Mouse (Mus musculus) spleen, adult 18-20 months (tissue): ENCODE results near the gene Golim4.
"Not testable (repeated sequence)": the region's sequence is repeated elsewhere in the genome, so short reads cannot be mapped to it uniquely, and the experiment has no call there.

ENCODE experiments used
- DNase-seq, 2 experiments: peaks; one replicate each; pipeline ENCODE4 v3.0.0; 2022; ENCODE audit warnings: mixed read lengths in 2 of 2

Golim4 gene

GRCm38 (mm10) chr3:75956551-75957302, at the start of gene Golim4:
Gene Golim4 (minus strand): TSS chr3:75956949.
- DNase-seq: peak; percentile 77 to 79

GRCm38 (mm10) chr3:76005621-76006020, 48.9 kb upstream of the Golim4 start:
- peak; percentile 21 to 23 for DNase-seq

DNA sequence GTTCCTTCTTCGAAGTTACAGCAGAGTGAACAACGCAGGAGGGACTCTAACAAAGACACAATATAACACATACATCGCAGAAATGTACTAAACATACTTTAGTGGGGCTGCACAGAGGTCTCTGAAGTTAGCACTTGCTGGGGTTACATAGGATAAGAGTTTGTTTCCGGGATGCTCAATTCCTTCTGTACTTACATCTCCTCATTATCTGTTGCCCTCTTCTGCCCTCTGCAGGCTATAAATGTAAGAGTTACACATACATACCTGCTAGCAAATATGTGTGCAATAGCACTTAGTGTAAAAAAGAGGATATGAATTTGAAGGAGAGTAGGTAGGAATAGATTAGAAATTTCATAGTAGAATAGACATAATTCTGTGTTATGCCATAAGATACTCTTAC, 44.4 kb upstream of the Golim4 start:
- DNase-seq: no peak

- no peak for DNase-seq
Observed at GRCm38 (mm10) chr3:76000481-76000880, 43.7 kb upstream of the Golim4 start.

- DNase-seq: not testable (repeated sequence)
Observed at GRCm38 (mm10) chr3:75981031-75981750, 24.4 kb upstream of the Golim4 start.

- DNase-seq: not testable (repeated sequence)
Observed at GRCm38 (mm10) chr3:75962784-75963772, 6.3 kb upstream of the Golim4 start.

GRCm38 (mm10) chr3:75955661-75956491, 873 bp downstream of the Golim4 start:
- DNase-seq: peak; percentile 3 to 28

GRCm38 (mm10) chr3:75954185-75954584, 2.6 kb downstream of the Golim4 start:
- no peak for DNase-seq

DNA sequence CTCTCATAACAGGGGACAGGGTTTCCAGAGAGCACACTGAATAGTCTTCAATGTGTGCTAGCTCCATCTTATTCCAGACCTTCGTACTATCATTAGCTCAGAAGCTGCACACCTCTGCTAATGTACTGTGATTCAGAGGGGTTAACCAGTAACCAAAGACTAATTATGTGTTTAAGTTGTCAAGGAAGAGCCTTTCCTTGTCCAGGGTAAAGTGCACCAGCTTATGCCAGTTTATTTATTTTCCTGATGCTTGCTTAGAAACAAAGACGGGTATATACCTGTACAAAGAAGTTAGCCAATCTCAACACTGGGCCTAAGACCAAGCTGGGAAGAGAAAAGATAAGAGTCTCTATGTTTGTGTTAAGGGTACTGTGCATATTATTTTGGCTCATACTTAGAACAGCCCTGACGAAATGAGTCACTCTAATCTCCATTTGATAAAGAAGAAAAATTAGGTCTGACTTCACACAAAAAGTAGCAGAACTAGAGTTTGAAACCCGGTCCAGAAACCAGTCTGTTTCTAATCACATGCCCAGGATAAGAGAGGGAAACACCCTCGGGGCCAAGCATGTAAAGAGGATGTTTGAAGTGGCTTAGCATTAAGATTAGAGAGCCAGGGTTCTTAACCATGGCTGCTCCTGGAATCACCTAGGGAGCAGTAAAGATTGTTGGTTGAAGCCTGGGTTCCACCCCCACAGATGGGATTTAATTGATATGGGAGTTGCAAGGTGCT, 4.3 kb downstream of the Golim4 start:
- no peak for DNase-seq

DNA sequence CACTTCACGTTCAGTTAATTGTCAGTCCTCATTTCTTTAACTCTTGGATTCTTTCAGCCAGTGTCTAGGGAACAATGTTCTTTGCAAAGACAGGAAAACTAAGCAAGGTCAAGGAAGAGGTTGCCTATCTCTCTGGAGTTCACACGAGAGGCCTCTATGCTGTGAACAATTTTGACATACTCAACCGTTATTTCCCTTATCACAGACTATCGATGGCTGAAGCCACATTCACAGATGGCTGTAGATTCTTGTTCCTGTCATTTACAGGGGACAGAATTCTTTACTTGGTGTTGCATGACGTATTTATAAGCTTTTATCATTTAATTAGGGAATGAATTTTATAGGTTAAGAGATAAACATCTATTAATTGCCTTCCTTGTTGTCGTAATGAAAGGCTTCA, 5.9 kb downstream of the Golim4 start:
- DNase-seq: no peak

DNA sequence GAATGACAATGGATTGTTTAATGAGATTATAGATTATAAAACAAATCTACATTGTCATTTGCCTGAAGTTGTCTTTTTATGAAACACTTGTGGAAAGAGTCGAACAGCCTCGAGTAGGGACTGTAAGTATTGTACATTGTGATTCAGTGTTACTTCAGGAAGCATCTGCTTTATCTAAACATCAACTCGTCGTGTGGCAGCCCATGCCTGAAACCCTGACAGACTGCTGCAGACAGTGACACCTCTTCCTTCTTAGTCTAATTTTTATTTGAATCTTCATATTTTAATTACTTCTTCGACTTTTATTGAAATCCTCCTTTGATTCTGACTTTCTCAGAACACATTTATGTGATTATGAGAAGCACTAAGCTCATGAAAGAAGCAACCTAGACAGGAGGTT, 7.4 kb downstream of the Golim4 start:
- DNase-seq: no peak

GRCm38 (mm10) chr3:75948541-75949095, 8.1 kb downstream of the Golim4 start:
- no peak for DNase-seq

GRCm38 (mm10) chr3:75948003-75948402, 8.7 kb downstream of the Golim4 start:
- DNase-seq: no peak

- DNase-seq: no peak
Observed at GRCm38 (mm10) chr3:75942303-75943060, 14.3 kb downstream of the Golim4 start.

GRCm38 (mm10) chr3:75941864-75942263, 14.9 kb downstream of the Golim4 start:
- DNase-seq: no peak

GRCm38 (mm10) chr3:75936152-75936551, 20.6 kb downstream of the Golim4 start:
- DNase-seq: no peak

- DNase-seq: no peak
Observed at GRCm38 (mm10) chr3:75930659-75931225, 26.0 kb downstream of the Golim4 start.

DNA sequence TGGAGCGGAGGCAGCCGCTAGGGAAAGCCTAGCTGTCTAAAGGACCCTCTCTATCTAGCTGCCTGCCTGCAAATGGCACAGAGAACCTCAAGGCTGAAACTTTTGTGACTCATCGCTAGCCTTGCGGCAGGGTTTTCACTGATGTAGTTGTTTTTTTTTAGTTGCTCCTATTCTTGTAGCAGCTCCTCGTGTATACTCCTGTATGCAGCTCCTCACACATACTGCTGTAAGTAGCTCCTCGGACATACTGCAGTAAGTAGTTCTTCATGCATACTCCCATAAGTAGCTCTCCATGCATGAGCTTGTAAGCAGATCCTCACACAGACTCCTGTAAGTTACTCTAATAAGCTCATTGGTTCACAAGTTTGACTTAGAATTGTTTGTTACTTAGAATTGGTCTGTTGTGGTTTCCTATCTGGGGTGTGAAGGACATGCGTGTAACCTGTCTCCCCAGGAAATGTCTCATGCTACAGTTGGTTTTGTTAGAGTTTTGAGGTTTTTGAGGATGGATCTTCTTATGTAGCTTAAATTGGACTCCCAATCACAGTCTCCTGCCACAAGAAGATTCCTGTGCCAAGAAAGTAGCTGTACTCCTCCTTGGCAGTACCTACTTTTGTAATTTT, 26.7 kb downstream of the Golim4 start:
- no peak for DNase-seq

DNA sequence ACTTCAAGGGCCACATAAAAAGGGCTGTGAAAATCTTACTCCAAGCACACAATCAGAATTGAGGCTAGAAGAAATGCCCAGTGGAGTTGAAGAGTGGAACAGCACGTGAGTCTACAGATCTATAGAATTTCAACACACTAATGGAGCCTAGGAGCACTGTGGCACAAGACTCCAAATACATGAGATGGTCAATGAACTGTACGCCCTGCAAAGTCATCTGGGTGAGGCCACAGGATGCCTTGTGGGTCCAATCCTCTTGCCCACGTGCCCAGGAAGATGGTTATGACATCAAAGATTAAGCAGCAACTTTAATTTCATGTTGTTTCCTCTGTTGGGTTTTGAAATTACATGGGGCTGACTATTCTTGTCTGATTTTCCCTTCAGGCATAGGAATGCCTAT, 30.4 kb downstream of the Golim4 start:
- DNase-seq: no peak
